Mouse (Mus musculus) right cerebral cortex, adult 18-20 months (tissue): ENCODE measurements around the gene Irs1.

Experiments used
- DNase-seq: peaks from one replicate; pipeline ENCODE4 v3.0.0; 2022; ENCODE audit warnings: mixed read lengths

Irs1 gene

GRCm38 (mm10) chr1:82291151-82291797 is at the start of gene Irs1:
Gene Irs1, minus strand, starts transcription at chr1:82291416.
- peak; percentile 91 for DNase-seq

- DNase-seq = no peak
Measured at GRCm38 (mm10) chr1:82334506-82334905, 43.3 kb upstream of the Irs1 start.

- no peak for DNase-seq
Measured at GRCm38 (mm10) chr1:82329954-82330247, 38.7 kb upstream of the Irs1 start.

GRCm38 (mm10) chr1:82329237-82329953 is 38.2 kb upstream of the Irs1 start:
- DNase-seq = no peak

GRCm38 (mm10) chr1:82328033-82328775 is 37.0 kb upstream of the Irs1 start:
- DNase-seq = no peak

- DNase-seq = no peak
Measured at GRCm38 (mm10) chr1:82326120-82326519, 34.9 kb upstream of the Irs1 start.

- DNase-seq = no peak
Measured at GRCm38 (mm10) chr1:82324131-82324785, 33.0 kb upstream of the Irs1 start.

GRCm38 (mm10) chr1:82321441-82321840 is 30.2 kb upstream of the Irs1 start:
- no peak for DNase-seq

- no peak for DNase-seq
Measured at GRCm38 (mm10) chr1:82320864-82321263, 29.6 kb upstream of the Irs1 start.

- peak; percentile 13 for DNase-seq
Measured at GRCm38 (mm10) chr1:82320456-82320855, 29.2 kb upstream of the Irs1 start.

- peak; percentile 23 for DNase-seq
Measured at GRCm38 (mm10) chr1:82316746-82317126, 25.5 kb upstream of the Irs1 start.

- DNase-seq = peak; percentile 99
Measured at GRCm38 (mm10) chr1:82316111-82316745, 25.0 kb upstream of the Irs1 start, which contains the start of gene Rhbdd1. Gene Rhbdd1, plus strand, starts transcription at chr1:82316452.

GRCm38 (mm10) chr1:82304483-82304882 is 13.3 kb upstream of the Irs1 start:
- DNase-seq = no peak

- DNase-seq = no peak
Measured at GRCm38 (mm10) chr1:82298586-82298985, 7.4 kb upstream of the Irs1 start.

GRCm38 (mm10) chr1:82294102-82294501 is 2.9 kb upstream of the Irs1 start:
- DNase-seq = peak; percentile 46

GRCm38 (mm10) chr1:82292771-82293170 is 1.6 kb upstream of the Irs1 start:
- peak; percentile 90 for DNase-seq

GRCm38 (mm10) chr1:82291930-82292712 is 905 bp upstream of the Irs1 start:
- no peak for DNase-seq

- DNase-seq = peak; percentile 88
Measured at GRCm38 (mm10) chr1:82290723-82291150, 479 bp downstream of the Irs1 start.

GRCm38 (mm10) chr1:82289990-82290681 is 1.1 kb downstream of the Irs1 start:
- DNase-seq = peak; percentile 76

- peak; percentile 23 for DNase-seq
Measured at GRCm38 (mm10) chr1:82289116-82289989, 1.9 kb downstream of the Irs1 start.
